Mouse (Mus musculus) lung, adult 2 months (tissue): ENCODE data around the gene Olfr1134.

Experiments
- CTCF ChIP-seq: fragments of 200-500 bp; IDR thresholded peaks from 2 replicates; pipeline ENCODE4 v1.5.1; 2011; ENCODE audit warnings: mild to moderate bottlenecking, low read length, control low read depth; ENCODE audit not compliant: insufficient read depth
- POLR2A ChIP-seq: fragments of 200-500 bp; IDR thresholded peaks from 2 replicates; pipeline ENCODE4 v1.6.1; 2011; ENCODE audit warnings: low read depth, mild to moderate bottlenecking, control low read depth, low read length, borderline replicate concordance; ENCODE audit errors: extremely low read depth

DNA sequence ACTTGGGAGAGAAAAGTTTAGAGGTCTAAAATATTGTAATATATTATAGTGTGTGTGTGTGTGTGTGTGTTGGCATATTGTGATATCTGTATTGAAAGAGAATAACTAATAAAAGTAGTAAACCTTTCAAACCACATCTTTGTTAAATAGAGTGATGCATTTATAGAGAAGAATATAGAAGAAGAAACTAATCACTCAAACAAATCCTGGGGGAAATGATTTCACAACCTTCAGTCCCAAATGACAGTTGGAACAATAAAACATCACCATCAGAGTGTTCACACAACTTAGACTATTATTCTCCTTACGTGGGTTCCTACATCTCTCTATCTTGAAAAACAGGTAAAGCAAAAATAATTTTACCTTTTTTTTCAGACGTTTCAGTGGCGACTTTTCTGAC, 31.5 kb downstream of the Olfr1134 start, which contains the start of gene Olfr1131:
- TF ChIP-seq CTCF: no peak
- no peak for TF ChIP-seq POLR2A
